ENCODE assay signal across 21 mouse cellular contexts in the genomic region with DNA sequence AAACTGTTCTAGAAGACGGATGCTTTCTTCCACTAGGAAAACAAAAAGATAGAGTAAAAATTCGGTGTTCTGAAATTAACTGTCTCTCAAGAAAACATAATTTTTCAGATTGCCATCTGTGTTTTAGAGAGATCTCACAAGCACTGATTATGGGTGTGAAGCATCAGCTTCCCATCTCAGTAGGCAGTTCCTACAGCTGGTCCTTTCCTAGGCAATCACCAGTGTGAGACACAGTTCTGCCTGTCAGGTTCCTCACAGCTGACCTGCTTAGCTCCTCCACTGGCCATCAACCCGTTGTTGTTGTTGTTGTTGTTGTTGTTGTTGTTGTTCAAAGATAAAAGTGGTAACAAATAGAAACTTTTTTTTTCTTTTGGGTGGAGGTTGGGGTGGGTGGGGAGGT.
DNase-seq lines count a peak whose midpoint lies in the region; ATAC-seq lines count a peak whose summit lies in the region.
"Had no signal": no experiment of that assay in that cellular context is flagged by ENCODE, and none has a peak within 500 bp of the region (broad histone marks: within the 10 kb centered on the region; RNA-seq: fewer than 3 reads in every experiment).

No protein-coding gene starts in this region.

- peak; percentile 70; the same call in 1 of the 2 replicates for ATAC-seq in frontal cortex, adult (ENCODE audit: low TSS enrichment)
- no peak for ATAC-seq in lung, embryonic 15.5 days (ENCODE audit: borderline replicate concordance, extremely low read depth, low FRiP score, low TSS enrichment)
- ATAC-seq in neural tube, embryonic 15.5 days (ENCODE audit: low FRiP score), result no peak
- ATAC-seq: forebrain, embryonic 13.5 days; forebrain, embryonic 16.5 days had no signal

- intact Hi-C loops in left cerebral cortex, postnatal 4 days (cut with DNase I), result no loop called here

- H3K36me3 ChIP-seq in lung, embryonic 15.5 days, result peaks cover 26% of the 10 kb centered on the region
- peaks cover 30% of the 10 kb centered on the region for H3K36me3 ChIP-seq in neural tube, embryonic 15.5 days

- H3K27ac ChIP-seq in lung, embryonic 15.5 days, result 0 out of 2 replicates have a peak overlapping the region, but pooled peaks have one; percentile 22
- H3K27ac ChIP-seq in neural tube, embryonic 15.5 days (replicated peaks), result 0 out of 2 replicates have a peak overlapping the region, but pooled peaks have one; percentile 57
- H3K27ac ChIP-seq: embryonic facial prominence, embryonic 13.5 days; embryonic facial prominence, embryonic 15.5 days; forebrain, embryonic 13.5 days had no signal

- 0 out of 2 replicates have a peak, but pooled peaks cover 5% of the 10 kb centered on the region for H3K4me1 ChIP-seq in lung, embryonic 15.5 days
- peaks cover 17% of the 10 kb centered on the region for H3K4me1 ChIP-seq in neural tube, embryonic 15.5 days
- H3K4me1 ChIP-seq: forebrain, embryonic 13.5 days had no signal

- no peaks in the 10 kb centered on the region for H3K9me3 ChIP-seq in lung, embryonic 15.5 days
- no peaks in the 10 kb centered on the region for H3K9me3 ChIP-seq in neural tube, embryonic 15.5 days (replicated peaks)
- H3K9me3 ChIP-seq: embryonic facial prominence, embryonic 13.5 days; embryonic facial prominence, embryonic 15.5 days; forebrain, embryonic 13.5 days had no signal

- H3K4me2 ChIP-seq in lung, embryonic 15.5 days, result no peak overlapping the region
- no peak overlapping the region for H3K4me2 ChIP-seq in neural tube, embryonic 15.5 days
- H3K4me2 ChIP-seq: embryonic facial prominence, embryonic 13.5 days; embryonic facial prominence, embryonic 15.5 days; forebrain, embryonic 13.5 days had no signal

- DNase-seq in frontal cortex, postnatal 14 days (ENCODE audit: low spot score in 2 of 2), result no peak
- no peak for DNase-seq in lung, postnatal 4 days
- peak; percentile 48 for DNase-seq in brain, adult 2 months (ENCODE audit: low read depth, low spot score)
- DNase-seq in left cerebral cortex, postnatal 4 days, result no peak
- DNase-seq: adrenal gland, adult 2 months; adrenal gland, postnatal 10 days; adrenal gland, postnatal 25 days; cerebellum, adult 11-12 months; cerebellum, adult 2 months; cerebellum, adult 9-10 months; cerebellum, postnatal 10 days; cerebellum, postnatal 25 days; embryo, embryonic 11 days had no signal

- H3K4me3 ChIP-seq in lung, embryonic 15.5 days, result no peak overlapping the region
- H3K4me3 ChIP-seq in neural tube, embryonic 15.5 days (replicated peaks), result no peak overlapping the region
- H3K4me3 ChIP-seq: embryonic facial prominence, embryonic 13.5 days; embryonic facial prominence, embryonic 15.5 days; erythroblast, embryonic 14.5 days; forebrain, embryonic 13.5 days had no signal

- 77% methylated on average over 3 of the region's 3 CpGs for WGBS in lung, embryonic 15.5 days
- WGBS in neural tube, embryonic 15.5 days, result 84% methylated on average over 3 of the region's 3 CpGs

- no peak overlapping the region for H3K9ac ChIP-seq in lung, embryonic 15.5 days
- no peak overlapping the region for H3K9ac ChIP-seq in neural tube, embryonic 15.5 days (replicated peaks)
- H3K9ac ChIP-seq: embryonic facial prominence, embryonic 13.5 days; embryonic facial prominence, embryonic 15.5 days; forebrain, embryonic 13.5 days had no signal

- no peaks in the 10 kb centered on the region for H3K27me3 ChIP-seq in lung, embryonic 15.5 days
- no peaks in the 10 kb centered on the region for H3K27me3 ChIP-seq in neural tube, embryonic 15.5 days (replicated peaks)
- H3K27me3 ChIP-seq: embryonic facial prominence, embryonic 13.5 days; embryonic facial prominence, embryonic 15.5 days; forebrain, embryonic 13.5 days had no signal
